Mouse (Mus musculus) adipocyte (in vitro differentiated cells): Measurements from ENCODE around the gene Gm28374.
"Not testable (repeated sequence)": the region's sequence is repeated elsewhere in the genome, so short reads cannot be mapped to it uniquely, and the experiment has no call there.

Experiments used
- DNase-seq: peaks from one replicate; pipeline ENCODE4 v3.0.0-alpha.2; 2016; ENCODE audit warnings: low spot score

The Gm28374 gene

DNA sequence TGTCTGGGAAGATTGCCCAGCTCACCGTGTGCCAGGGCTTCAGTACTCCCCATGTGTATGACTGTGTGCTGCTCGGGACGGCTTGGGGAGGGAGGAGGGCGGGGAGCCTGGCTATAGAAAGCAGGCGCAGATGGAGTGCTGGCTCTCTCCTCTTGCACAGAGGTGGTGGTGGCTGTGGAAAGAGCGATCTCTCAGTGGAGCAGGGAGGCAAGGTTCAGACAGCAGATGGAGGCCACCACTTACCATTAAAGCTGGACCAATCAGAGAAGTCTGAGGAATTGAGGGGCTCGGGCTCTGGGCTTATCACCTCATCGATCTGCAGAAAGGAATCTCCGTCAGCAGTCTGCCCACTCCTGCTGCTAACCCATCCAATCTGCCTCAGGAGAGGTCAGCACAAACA is at the start of gene Gm28374:
Gene Gm28374, minus strand, starts transcription at position 101 of the 400 bp plus-strand sequence.
- no peak for DNase-seq

DNA sequence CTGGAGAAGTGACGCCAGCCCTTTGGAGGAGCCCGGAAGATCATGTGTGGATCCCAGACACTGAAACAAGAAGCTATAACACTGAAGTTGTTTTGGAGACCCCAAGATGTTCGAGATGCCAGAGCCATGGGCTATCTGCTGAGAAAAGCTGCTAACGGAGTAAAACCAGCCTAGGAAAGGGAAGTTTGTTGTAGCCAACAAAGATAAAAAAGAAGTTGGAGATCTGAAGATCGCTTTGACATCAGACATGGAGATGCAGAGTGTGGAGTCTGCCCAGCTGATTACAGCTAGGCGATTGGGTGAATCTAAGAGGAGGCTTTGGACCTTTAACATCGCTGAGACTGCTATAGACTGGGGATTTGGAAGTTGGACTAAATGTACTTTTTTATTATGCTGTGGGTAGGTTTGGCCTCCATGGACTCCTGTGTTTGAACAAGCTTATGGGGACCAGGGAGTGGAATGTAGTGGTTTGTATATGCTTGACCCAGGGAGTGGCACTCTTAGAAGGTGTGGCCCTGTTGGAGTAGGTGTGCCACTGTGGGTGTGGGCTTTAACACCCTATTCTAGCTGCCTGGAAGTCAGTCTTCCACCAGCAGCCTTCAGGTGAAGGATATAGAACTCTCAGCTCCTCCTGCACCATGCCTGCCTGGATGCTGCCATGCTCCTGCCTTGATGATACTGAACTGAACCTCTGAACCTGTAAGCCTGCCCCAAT is 48.5 kb upstream of the Gm28374 start:
- not testable (repeated sequence) for DNase-seq

DNA sequence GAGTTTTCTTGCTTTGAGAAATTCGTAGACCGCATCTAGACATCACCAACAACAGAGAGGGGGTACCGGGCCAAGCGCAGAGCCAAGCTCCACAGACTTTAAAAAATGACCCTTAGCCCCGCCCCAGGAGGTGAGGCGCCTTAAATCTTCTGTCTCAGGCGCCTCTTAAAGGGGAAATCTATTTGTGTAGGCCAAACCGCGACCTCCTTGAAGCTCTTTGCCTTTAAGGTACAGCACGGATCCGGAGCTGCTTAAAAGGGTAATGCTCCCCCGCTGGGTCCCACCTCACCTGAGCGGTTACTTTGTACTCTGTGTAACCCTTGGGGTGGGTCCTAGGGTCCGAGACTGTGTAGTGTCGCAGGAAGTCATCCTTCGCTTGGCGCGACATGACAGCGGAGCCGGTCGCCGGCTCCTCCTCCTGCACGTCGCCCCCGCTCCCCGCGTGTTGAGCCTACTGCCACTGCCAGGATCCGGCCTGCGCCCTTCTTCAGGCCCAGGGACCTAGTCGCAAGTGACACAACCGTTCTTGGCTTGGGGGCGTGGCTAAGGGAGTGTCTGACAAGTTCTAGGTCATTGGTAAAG is 45.8 kb upstream of the Gm28374 start, which contains the start of gene Snx15:
Gene Snx15, minus strand, starts transcription at position 545 of the 582 bp plus-strand sequence.
- DNase-seq, result peak; percentile 99

DNA sequence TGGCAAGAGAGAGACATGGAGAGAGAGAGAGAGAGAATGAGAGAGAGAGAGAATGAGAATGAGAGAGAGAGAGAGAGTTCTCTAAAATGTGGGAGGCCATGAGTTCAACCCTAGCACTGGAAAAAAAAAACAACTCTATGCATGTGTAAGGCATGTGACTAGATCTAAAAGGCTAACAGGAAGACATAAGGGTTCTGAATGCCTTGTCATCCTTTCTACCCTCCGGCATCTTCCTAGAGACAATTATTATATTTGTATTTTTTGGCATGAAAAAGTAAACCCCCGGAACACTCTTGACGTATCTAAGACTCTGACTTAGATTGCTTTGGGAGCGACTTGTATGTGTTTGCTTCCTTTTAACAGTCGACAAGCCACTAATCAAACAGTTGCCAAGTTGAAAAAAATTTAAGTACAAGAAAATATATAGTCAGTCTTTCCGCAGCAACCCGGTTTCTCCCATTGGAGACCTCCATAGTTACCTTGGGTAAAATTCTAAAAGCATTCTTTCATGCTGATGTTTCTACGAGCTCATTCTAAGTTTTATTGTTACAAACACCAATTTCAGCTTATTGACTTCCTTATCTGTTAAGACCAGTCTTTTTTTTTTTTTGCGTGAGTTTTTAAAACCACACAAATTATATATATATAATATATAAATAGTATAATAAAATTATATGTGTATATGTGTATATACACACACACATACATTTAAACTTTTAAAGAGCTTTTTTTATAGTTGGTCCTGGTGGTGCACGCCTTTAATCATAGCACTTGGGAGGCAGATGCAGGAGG is 44.9 kb upstream of the Gm28374 start:
- no peak for DNase-seq

DNA sequence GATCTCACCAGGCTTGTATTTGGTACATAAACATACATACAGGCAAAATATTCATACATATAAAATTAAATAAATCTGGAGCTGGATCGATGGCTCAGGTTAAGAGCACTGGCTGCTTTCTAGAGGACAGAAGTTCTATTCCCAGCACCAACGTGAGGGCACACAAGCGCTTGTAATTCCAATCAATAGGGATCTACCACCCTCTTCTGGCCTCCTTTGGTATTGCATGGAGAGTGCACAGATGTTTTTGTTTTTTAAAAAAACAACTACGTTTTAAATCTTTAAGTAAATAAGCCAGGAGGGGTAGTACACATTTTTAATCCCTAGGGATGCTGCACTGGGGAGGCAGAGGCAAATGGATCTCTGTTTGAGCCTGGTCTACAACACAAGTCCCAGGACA is 44.2 kb upstream of the Gm28374 start:
- DNase-seq, result peak; percentile 81

DNA sequence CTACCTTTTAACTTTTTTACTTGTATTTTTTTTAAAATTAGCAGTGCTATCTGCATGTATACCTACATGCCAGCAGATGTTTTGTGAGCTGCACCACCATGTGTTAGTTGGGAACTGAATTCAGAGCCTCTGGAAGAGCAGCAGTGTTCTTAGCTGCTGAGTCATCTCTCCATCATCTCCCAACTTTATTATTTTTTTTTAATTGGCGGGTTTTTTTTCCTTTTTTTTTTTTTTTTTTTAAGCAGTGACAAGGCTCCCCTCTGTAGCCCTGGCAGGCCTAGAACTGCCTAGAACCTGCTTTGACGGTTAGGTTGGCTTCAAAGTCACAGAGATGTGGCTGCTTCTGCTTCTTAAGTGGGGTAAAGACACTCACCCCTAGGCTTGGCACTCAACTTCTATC is 42.8 kb upstream of the Gm28374 start:
- DNase-seq, result peak; percentile 55

DNA sequence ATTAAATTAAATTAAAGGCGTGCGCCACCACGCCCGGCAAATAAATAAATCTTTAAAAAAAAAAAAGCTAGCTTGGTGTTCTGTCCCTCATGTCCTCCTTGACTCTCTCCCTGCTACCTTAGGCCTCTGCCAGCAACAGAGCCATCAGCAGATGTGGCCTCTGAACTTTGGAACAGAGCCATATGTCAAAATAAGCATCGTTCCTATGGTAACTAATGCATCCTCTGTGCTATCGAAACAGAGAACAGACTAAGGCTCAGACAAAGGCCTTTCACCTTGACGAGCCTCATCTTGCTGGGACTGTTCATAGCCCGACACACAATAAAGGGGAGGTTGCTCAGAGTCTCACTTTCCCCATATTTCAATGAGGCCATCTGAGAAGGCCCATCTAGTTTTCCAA is 41.3 kb upstream of the Gm28374 start:
- peak; percentile 69 for DNase-seq

DNA sequence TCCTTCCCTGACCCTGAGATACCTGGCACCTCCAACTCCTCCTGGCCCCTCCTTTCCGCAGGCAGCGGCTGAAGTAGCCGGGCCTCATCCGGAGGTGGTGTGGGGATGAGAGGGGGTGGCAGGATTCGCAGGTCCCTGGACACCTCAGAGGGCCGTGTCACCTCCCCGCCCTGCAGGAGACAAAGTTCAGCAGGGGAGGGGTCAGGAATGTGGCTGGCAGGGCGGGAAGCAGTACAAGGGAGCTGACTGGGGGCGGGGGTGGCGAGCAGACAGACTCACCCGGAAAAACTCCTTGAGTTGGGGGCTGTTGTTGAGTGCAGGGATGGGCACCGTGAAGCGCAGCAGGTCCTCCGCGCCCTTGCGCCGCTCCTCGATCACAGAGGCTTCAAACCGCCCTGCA is 39.7 kb upstream of the Gm28374 start:
- no peak for DNase-seq

DNA sequence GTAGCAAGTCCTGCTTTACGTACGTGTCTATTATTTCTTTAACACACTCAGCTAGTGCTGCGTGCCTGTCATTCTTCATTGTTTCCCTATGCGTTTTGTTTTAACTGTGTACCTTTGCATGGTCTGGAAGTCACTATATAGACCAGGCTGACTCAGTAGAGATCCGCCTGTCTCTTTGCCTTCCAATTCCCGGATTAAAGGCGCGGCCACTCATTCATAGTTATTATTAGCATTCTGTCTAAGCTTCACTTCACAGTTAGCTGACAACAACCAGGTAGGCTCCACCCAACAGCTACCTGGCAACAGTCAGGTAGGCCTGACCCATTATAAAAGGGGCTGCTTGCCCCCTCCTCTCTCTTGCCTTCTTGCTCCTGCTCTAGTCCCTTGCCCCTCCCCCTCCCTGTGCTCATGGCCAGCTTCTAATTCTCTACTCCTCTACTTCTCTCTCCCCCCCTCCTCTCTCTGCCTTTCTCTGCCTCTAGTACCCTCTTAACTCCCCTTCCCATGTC is 36.7 kb upstream of the Gm28374 start:
- DNase-seq, result no peak

DNA sequence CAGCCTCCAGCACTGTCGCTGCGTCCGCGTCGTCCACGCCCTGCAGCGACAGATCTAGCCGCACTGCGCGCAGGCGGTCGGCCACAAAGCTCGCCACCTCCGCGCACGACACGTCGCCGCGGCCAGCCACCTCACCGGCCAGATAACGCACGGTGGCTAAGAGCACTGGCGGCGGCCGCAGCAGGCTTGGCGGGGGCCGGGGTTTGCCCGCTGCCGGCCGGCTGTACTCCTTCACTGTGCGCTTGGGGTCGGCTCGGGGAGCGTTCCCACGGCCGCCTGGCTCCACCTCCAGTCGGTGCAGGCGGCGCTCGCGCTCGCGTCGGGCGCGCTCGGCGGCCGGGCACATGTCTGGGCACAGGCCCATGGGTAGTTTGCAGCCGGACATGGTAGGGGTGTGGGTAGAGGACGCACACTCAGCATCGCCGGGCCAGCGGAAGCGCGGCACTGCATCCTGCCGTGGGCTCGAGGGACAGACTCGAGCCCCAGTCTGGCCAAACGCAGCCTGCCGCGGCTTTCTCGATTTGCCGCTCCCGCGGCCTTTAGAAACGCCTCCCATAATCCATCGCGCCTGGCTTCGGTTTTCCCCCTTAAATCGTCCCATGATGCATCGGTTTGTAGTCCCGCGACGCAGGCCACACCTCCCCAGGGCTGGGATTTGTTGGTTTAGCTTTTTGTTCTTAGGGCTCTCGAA is 36.1 kb upstream of the Gm28374 start, which contains the start of gene Sac3d1:
Gene Sac3d1, minus strand, starts transcription at position 665 of the 691 bp plus-strand sequence.
- peak; percentile 96 for DNase-seq

DNA sequence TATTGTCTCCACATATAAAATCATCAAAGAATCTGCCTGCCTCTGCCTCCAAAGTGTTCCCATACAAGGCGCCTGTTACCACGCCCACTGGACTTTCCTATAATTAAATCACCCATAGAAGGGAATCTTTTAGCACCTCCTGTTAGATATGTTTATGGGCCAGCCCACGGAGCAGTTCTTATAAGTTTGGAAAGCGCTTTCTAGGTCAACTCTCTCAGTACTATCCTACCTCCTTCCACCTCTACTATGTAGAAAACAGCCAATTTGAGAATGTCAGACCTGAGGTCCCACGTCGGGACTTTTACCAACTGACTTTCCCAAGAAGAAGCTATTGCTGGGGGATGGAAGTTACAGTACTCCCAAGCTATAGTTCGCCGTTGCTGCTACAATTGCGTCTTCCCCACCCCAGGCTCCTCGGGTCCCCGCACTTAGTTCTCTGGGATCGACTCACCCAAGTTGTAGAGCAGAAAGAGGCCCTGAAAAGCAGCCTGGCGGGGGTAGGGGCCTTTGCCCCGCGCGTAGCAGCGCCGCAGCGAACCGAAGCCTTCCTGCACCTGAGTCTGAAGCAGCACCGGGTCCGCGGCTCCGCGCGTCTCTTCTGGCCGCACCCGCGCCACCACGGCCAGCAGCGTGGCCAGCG is 35.4 kb upstream of the Gm28374 start:
- peak; percentile 26 for DNase-seq

DNA sequence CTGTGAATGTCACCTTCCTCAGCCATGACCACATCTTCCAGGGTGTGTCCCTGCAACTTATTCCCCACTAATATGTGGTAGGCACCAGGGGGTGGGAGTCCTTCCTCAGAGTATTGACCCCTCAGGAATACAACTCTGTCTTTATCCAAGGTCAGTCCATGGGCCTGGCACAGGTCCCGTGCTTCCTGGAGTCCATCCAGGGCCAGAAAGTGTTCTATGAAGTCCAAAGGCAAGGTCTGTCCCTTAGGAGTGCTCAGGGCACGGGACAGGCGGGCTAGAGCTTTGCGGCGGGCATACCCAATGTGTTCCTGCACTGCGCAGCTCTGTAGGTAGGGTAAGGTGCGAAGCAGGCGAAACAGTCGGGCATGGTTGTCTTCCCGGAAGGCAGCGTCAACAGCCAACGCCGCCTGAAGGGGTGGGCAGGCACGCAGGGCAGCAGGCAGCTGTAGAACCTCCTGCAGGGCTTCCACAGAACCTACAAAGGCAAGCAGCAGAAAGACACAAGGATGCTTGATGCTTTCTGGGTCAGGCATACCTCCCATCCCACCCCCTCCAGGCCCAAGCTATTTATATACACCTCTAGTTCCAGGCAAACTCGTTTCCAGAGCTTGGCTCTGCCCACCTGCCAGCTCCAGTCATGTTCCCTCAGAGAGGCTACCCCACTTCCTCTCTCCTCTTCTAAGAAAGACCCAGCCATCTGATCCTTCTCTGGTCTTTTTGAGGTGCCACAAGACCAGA is 34.2 kb upstream of the Gm28374 start:
- DNase-seq, result no peak

DNA sequence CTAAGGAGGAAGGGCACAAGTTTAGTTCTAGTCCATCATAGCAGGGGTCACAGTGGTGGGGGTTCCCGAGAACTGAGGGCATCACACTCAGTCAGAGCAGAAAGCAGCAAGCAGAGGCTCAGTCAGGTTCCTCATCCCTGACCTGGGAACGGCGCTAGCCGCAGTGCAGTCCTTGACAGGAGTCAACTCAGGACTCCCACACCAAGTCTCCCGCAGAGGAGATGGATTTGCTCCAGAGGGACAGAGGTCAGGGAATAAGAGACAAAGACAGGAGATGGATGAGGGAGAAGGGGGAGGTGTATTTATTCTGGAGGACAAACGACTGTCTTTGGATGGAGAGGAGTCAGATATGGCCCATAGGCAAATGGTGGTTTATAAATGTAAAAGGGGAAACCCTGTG is 31.1 kb upstream of the Gm28374 start:
- DNase-seq, result no peak

DNA sequence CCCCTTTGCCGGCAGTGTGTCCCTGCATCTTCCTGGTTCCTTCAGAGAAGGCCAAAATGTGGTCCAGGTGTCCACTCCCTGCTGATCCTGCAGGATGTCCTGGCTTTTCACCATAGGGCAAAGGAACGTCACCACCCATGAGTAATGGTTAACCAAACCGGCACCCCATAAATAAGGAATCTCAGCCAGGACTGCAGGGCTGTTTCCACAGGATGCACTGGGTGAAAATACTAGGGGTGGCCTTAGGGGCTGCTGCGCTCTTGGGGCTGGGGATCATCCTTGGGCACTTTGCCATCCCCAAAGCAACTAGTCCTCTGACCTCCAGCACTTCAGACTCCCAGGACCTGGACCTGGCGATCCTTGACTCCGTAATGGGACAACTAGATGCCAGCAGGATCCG is 23.5 kb upstream of the Gm28374 start, which contains the start of gene Naaladl1:
Gene Naaladl1, plus strand, starts transcription at position 197 of the 400 bp plus-strand sequence.
- no peak for DNase-seq

DNA sequence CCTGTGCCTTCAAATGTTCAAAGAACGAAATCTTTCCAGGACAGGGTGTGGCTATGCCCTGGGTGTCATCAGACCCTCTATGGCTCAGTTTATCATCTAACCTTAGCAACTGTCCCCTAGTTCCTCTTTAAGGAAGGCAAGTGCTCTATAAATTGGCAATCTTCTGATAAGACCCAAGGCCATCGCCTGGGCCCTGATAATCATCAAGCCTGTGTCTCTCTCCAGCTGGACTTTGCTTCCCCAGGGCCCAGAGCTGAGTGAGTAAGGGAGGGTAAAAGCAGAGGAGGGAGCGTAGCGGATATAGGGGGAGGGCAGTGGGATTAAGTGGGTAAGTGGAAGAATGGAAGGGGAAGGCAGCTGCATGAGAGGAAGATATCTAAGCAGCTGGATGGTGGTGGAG is 22.4 kb upstream of the Gm28374 start:
- DNase-seq, result no peak

DNA sequence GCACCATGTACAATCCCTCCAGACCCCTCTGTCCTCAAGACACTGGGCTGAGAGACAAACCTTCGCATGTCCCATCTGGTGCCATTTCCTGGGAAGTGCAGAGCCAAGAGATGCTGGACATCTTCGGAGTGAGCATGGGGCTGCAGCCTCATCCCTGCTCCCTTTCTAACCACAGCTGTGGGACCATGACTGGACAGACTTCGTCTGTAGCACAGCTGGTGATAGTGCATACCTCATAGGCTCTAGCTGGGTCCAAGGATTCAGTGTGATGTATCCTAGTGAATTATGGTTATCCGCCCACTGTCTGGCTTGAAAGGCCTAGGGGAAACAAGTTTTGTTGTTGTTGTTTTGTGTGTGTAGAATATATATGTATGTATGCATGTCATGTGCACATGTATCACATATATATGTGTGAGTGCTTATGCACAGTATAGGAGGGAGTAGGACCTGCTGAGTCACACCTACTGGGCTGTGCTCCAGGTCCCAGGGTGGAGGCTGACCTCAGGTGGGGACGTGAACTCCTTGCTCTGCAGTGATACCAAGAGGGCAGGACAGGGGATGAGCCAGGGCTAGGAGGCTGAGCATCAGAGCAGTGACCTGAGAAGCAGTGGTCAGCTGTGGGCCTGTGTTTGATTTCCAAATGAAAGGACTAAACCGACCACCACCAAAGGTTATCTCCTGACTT is 20.3 kb upstream of the Gm28374 start:
- DNase-seq, result no peak

DNA sequence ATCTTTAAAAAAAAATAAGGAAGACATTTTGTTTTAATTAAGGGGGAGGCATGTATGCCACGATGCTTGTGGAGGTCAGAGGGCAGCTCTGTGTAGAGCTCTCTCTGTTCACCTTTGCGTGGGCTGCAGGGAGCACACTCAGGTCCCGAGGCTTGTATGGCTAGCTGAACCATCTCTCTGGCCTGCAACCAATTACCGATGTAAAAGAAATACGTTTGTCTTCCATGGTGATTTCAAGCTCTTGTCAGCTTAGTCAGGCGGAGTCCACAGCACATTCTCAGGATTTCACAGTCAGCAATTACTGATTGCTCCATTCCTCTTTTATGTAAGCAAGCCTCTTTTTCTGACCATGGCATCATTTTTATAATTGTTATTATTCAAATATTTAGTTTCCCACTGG is 19.1 kb upstream of the Gm28374 start:
- DNase-seq, result no peak

DNA sequence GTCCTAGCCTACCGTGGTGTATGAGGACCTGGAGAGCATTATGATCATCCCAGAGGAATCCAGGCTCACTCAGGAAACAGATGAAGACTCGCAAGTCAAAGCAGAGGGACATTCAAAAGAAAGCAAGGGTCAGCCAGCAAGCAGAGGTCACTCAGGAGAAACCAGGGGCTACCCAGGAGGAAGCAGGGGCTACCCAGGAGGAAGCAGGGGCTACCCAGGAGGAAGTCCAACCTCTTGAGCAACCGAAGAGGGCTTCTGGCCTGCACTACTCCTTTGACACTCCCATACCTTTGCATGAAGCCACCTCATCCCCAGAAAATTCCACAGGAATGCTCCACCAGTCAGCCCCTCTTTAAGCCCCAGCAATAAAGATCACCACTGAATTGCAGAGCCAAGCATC is 15.8 kb upstream of the Gm28374 start:
- DNase-seq, result no peak

DNA sequence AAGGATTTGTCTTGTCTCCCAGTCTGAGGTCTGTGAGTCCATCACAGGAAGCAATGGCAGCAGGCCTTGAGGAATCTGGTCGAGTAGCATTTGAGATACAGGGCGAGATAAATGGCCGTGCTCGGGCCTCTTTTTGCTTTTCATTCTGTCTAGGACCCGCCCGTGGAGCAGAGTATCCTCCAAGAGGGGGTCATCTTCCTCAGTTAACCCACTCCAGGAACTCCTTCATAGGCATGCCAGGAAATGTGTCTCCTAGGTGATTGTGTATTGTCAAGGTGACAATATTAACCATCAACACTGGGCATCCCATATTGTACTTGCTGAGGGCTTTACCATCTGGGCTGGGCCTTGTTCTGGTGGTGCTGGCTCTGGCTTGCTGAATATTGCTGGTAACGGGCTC is 12.1 kb upstream of the Gm28374 start, which contains the start of gene AC131692.1:
Gene AC131692.1, plus strand, starts transcription at position 301 of the 400 bp plus-strand sequence.
- DNase-seq, result no peak

DNA sequence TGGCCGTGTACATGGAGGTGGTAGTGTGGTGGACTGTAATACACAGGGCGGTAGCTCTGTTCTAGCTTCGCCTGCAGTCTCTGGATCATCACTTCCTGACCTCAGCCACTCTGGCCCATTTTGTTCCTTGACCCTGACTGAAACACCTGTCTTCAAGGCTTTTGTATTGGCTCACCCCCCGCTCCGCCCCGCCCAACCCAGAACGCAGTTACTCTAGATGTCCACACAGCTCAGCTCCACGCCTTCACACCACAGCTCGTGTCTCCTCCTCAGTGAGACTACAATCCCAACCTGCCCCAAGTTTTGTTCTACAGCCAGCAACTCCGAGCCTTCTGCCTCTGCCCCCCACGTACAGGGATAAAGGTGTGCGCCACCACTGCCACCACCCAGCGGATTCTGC is 6.8 kb upstream of the Gm28374 start:
- no peak for DNase-seq
